Mouse (Mus musculus) embryonic fibroblast, embryonic 13.5 days (primary cell): Measurements from ENCODE around the gene Txn2.

Experiments
- CTCF ChIP-seq: IDR thresholded peaks from 2 replicates; pipeline ENCODE4 v1.5.1; 2011; ENCODE audit warnings: mild to moderate bottlenecking, control low read depth, low read length, moderate library complexity, borderline replicate concordance; ENCODE audit not compliant: insufficient read depth
- POLR2A ChIP-seq: IDR thresholded peaks from 2 replicates; pipeline ENCODE4 v1.6.1; 2011; ENCODE audit warnings: low read depth, mild to moderate bottlenecking, control low read depth, low read length, moderate library complexity

DNA sequence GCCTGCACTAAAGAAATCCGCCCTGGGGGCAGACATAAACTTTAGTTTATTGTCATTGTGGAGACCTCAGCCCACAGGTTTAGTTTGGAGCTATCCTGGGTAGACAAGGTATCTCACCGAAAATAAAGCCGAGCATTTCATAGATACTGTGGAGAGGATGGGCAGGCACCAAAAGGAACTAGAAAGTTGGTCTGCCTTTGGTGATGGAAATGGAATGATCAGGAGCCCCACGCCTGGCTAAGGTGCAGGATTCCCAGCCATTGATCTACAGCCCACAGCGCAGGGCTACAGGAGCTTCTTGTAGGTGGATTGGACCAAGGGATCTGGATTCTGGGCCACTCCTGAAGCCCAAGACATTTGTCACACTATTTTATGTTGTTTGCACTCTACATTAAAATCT is 28.8 kb upstream of the Txn2 start:
- TF ChIP-seq CTCF (no peak), POLR2A (no peak)
